Mouse (Mus musculus): ENCODE results near the gene Zfp768. TPM values are rescaled to one million over a fixed set of nuclear protein-coding genes. Genes with fewer than 3 reads are reported as not detected.

Gene Zfp768
- polyA plus RNA-seq, 1 experiment from 2014 or later = 17.3 TPM

DNA sequence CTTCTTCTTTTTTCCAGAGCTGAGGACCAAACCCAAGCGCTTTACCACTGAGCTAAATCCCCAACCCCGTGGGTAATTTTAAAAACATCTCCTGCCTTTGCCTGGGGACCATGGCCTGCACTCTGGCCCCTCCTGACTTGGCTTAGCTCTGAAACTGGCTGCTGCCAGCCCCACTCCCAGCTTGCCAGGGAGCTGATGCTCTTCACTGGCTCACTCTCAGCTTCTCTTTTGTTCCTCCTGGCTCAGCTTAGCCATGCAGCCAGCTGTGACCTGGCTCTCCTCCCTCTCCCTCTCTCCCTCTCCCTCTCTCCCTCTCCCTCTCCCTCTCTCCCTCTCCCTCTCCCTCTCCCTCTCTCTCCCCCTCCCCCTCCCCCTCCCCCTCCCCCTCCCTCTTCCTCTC is 18.7 kb downstream of the Zfp768 start:
- H3K4me3 ChIP-seq = no peak overlapping the region
- ATAC-seq (ENCODE audit: low FRiP score) = no peak
- H3K9me3 ChIP-seq = no peaks in the 10 kb centered on the region
- no peak overlapping the region for H3K27ac ChIP-seq
- WGBS = 65% methylated on average over 2 of the region's 2 CpGs
- H3K36me3 ChIP-seq = no peaks in the 10 kb centered on the region
- H3K4me2 ChIP-seq = no peak overlapping the region
- no peaks in the 10 kb centered on the region for H3K27me3 ChIP-seq
- no peaks in the 10 kb centered on the region for H3K4me1 ChIP-seq (replicated peaks)
- H3K9ac ChIP-seq = no peak overlapping the region

DNA sequence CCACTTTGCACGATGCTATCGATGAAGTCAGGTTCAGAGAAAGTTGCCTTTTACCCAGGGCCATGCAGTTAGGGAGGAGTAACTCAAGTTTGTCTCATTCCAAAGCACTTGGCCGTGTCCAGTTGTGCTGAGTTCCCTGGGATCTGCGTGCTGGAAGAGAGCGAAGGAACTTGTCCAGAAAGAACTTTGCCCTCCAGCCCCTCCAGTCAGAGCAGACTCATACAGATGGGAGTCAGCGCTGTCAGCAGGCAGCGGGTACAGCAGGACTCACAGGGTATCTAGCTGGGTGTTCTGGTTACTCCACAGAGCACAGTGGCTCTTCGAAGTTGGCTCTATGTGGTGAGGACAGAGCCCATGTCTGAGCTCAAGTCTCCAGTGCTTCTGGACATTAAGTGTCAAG is 19.8 kb downstream of the Zfp768 start:
- no peaks in the 10 kb centered on the region for H3K4me1 ChIP-seq (replicated peaks)
- H3K9ac ChIP-seq = no peak overlapping the region
- 85% methylated on average over 8 of the region's 8 CpGs for WGBS
- H3K9me3 ChIP-seq = no peaks in the 10 kb centered on the region
- H3K36me3 ChIP-seq = no peaks in the 10 kb centered on the region
- no peak overlapping the region for H3K4me3 ChIP-seq
- H3K4me2 ChIP-seq = no peak overlapping the region
- ATAC-seq (ENCODE audit: low FRiP score) = no peak
- H3K27me3 ChIP-seq = no peaks in the 10 kb centered on the region
- H3K27ac ChIP-seq = no peak overlapping the region

DNA sequence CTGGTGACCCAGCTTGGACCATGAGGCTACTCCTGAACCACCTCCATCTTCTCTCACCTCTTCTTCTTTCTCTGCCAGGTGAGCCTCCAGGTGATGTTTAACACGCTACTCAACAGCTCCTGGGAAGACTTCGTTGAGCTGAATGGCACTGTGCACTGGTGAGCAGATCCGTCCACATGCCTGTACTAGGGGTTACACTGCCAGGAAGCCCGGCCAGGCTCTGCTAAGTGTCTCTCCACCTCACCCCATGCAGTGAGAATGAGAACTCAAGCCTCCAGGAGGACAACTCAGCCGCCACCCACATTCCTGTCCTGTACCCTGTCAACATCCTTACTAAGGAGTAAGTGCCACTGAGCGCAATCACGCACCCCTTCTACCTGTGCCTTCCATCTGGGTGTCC is 20.4 kb downstream of the Zfp768 start:
- H3K9me3 ChIP-seq = no peaks in the 10 kb centered on the region
- H3K4me2 ChIP-seq = no peak overlapping the region
- H3K27ac ChIP-seq = no peak overlapping the region
- no peak overlapping the region for H3K4me3 ChIP-seq
- H3K27me3 ChIP-seq = no peaks in the 10 kb centered on the region
- H3K9ac ChIP-seq = no peak overlapping the region
- no peaks in the 10 kb centered on the region for H3K4me1 ChIP-seq (replicated peaks)
- ATAC-seq (ENCODE audit: low FRiP score) = no peak
- no peaks in the 10 kb centered on the region for H3K36me3 ChIP-seq
- WGBS = 85% methylated on average over 7 of the region's 7 CpGs

- ATAC-seq (ENCODE audit: low FRiP score) = no peak
- H3K4me2 ChIP-seq = no peak overlapping the region
- no peak overlapping the region for H3K27ac ChIP-seq
- no peaks in the 10 kb centered on the region for H3K36me3 ChIP-seq
- H3K9me3 ChIP-seq = no peaks in the 10 kb centered on the region
- no peak overlapping the region for H3K4me3 ChIP-seq
- no peaks in the 10 kb centered on the region for H3K4me1 ChIP-seq (replicated peaks)
- H3K9ac ChIP-seq = no peak overlapping the region
- 42% methylated on average over 5 of the region's 5 CpGs for WGBS
- H3K27me3 ChIP-seq = no peaks in the 10 kb centered on the region
These were observed 23.3 kb downstream of the Zfp768 start for GRCm38 (mm10) chr7:127322085-127322484.

GRCm38 (mm10) chr7:127321106-127321505 is 24.3 kb downstream of the Zfp768 start:
- 73% methylated on average over 4 of the region's 4 CpGs for WGBS
- Histone ChIP-seq H3K4me3 (no peak overlapping the region), H3K27ac (no peak overlapping the region), H3K9me3 (no peaks in the 10 kb centered on the region), H3K27me3 (no peaks in the 10 kb centered on the region), H3K36me3 (no peaks in the 10 kb centered on the region), H3K9ac (no peak overlapping the region), H3K4me2 (no peak overlapping the region), H3K4me1 (replicated peaks) (no peaks in the 10 kb centered on the region)
- ATAC-seq (ENCODE audit: low FRiP score) = no peak

DNA sequence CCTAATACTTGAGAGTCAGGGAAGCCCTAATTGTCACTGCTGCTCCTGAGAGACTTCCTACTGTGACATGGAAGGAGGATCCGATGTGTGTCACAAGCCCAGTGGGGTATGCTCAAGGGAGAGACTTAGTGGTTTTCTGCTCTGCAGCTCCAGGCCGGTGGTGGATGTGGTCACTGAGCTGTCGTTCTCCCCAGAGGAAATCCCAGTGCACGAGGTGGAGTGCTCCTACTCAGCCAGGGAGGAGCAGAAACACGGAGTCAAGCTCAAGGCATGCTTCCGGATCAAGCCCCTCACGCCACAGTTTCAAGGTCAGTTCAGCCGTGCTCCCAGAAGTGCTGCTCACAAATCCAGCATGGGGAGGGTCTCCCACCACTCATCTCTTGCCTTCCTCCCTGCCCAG is 31.5 kb downstream of the Zfp768 start:
- no peak for ATAC-seq (ENCODE audit: low FRiP score)
- H3K36me3 ChIP-seq = no peaks in the 10 kb centered on the region
- H3K27ac ChIP-seq = no peak overlapping the region
- H3K27me3 ChIP-seq = no peaks in the 10 kb centered on the region
- H3K9ac ChIP-seq = no peak overlapping the region
- H3K4me3 ChIP-seq = no peak overlapping the region
- 56% methylated on average over 8 of the region's 8 CpGs for WGBS
- H3K4me1 ChIP-seq (replicated peaks) = no peaks in the 10 kb centered on the region
- H3K9me3 ChIP-seq = no peaks in the 10 kb centered on the region
- H3K4me2 ChIP-seq = no peak overlapping the region

DNA sequence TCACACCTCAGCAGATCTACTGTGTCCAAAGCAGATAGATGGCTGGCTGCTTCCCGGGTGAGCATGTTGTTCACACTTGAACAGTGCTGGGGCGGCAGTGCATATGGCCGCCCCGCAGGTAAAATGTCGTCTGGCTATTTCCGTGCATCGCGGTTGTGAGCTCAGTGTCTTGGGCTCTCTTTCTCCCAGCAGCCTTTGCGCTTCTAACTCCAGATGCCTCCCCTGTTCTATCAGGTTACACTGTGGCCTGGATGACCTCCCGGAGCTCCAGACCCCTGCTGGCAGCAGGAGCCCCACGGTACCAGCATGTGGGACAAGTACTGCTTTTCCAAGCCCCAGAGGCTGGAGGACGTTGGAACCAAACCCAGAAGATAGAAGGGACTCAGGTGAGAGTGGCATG is 35.4 kb downstream of the Zfp768 start:
- H3K4me2 ChIP-seq = no peak overlapping the region
- 73% methylated on average over 12 of the region's 12 CpGs for WGBS
- no peak overlapping the region for H3K4me3 ChIP-seq
- H3K9me3 ChIP-seq = no peaks in the 10 kb centered on the region
- ATAC-seq (ENCODE audit: low FRiP score) = no peak
- H3K36me3 ChIP-seq = no peaks in the 10 kb centered on the region
- no peaks in the 10 kb centered on the region for H3K4me1 ChIP-seq (replicated peaks)
- H3K9ac ChIP-seq = 0 out of 2 replicates have a peak overlapping the region, but pooled peaks have one; percentile 24
- no peak overlapping the region for H3K27ac ChIP-seq
- no peaks in the 10 kb centered on the region for H3K27me3 ChIP-seq

- ATAC-seq (ENCODE audit: low FRiP score) = no peak
- Histone ChIP-seq H3K4me2 (no peak overlapping the region), H3K27me3 (no peaks in the 10 kb centered on the region), H3K27ac (no peak overlapping the region), H3K36me3 (no peaks in the 10 kb centered on the region), H3K9me3 (no peaks in the 10 kb centered on the region), H3K4me1 (replicated peaks) (no peaks in the 10 kb centered on the region), H3K4me3 (no peak overlapping the region), H3K9ac (no peak overlapping the region)
- 73% methylated on average over 4 of the region's 4 CpGs for WGBS
These were observed 36.5 kb downstream of the Zfp768 start for GRCm38 (mm10) chr7:127308887-127309286.

- Histone ChIP-seq H3K9ac (no peak overlapping the region), H3K27me3 (no peaks in the 10 kb centered on the region), H3K4me2 (no peak overlapping the region), H3K36me3 (no peaks in the 10 kb centered on the region), H3K4me3 (no peak overlapping the region), H3K9me3 (no peaks in the 10 kb centered on the region), H3K4me1 (replicated peaks) (no peaks in the 10 kb centered on the region), H3K27ac (no peak overlapping the region)
- 80% methylated on average over 2 of the region's 2 CpGs for WGBS
- ATAC-seq (ENCODE audit: low FRiP score) = no peak
These were observed 37.0 kb downstream of the Zfp768 start for GRCm38 (mm10) chr7:127308431-127308830.

DNA sequence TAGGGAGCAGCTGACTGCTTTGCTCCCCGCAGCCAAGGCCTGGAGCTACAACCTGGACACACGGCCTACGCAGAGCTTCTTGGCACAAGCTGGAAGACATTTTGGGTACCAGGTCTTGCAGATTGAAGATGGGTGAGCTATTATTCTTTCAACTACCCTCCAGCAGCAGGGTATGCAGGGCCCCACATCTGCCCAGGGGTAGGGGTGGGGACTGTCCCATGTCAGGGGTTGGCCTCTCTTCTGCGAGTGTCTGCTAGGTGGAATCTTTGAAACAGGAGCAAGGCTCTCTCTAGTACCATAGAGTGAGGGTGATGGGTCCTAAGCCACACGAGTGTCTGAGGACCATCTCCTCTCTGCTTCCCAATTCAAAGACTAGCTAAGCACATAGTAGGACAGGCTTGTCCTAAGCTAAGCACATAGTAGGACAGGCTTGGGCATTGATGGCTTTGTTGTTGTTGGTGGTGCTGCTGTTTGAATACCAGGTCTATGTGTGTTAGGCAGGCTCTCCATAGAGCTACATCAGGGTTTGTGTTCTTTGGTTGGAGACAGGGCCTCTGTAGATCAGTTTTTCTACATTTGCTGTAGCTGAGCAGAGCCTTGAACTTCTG is 47.7 kb downstream of the Zfp768 start:
- Histone ChIP-seq H3K4me1 (replicated peaks) (no peaks in the 10 kb centered on the region), H3K9ac (no peak overlapping the region), H3K9me3 (no peaks in the 10 kb centered on the region), H3K27ac (no peak overlapping the region), H3K4me2 (no peak overlapping the region), H3K36me3 (no peaks in the 10 kb centered on the region), H3K4me3 (no peak overlapping the region), H3K27me3 (no peaks in the 10 kb centered on the region)
- 91% methylated on average over 5 of the region's 5 CpGs for WGBS
- no peak for ATAC-seq (ENCODE audit: low FRiP score)

DNA sequence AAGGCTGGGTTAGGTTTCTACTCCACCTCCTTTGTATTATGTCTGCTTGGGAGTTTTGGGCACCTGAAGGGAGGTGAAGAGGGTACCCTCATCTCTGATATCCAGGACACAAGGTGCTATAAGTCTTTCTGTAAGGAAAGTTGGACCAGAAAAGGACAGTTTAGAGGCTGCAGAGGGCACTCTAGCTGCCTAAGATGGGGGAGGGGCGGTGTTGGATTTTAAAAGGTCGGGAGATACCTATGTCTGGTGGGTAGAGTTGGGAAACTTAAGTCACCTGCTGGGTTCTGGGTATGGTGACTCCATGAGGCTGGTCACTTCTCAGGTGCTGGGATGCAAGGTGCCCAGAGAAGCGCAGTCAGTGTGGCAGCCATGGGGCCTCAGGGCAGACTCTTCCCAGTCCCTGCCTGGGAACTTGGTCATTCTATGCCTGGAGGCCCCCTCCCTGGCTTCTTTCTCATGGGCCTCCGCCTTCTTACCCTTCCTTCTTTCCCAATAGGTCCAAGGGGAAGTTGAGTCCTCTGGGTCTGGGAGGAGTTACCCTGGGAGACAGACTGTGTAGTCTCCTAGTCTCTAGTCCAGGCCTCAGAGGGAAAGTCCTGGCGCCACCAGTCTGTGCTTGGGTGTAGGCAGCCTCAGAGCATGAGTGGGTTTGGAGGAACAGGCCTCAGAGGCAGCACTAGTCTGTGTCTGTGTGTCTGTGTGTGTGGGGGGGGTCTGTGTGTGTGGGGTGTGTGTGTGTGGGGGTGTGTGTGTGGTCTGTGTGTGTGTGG is 48.4 kb downstream of the Zfp768 start:
- Histone ChIP-seq H3K27me3 (no peaks in the 10 kb centered on the region), H3K36me3 (no peaks in the 10 kb centered on the region), H3K4me1 (replicated peaks) (no peaks in the 10 kb centered on the region), H3K27ac (no peak overlapping the region), H3K4me2 (no peak overlapping the region), H3K9me3 (no peaks in the 10 kb centered on the region), H3K4me3 (no peak overlapping the region), H3K9ac (no peak overlapping the region)
- ATAC-seq (ENCODE audit: low FRiP score) = no peak
- 85% methylated on average over 5 of the region's 5 CpGs for WGBS

DNA sequence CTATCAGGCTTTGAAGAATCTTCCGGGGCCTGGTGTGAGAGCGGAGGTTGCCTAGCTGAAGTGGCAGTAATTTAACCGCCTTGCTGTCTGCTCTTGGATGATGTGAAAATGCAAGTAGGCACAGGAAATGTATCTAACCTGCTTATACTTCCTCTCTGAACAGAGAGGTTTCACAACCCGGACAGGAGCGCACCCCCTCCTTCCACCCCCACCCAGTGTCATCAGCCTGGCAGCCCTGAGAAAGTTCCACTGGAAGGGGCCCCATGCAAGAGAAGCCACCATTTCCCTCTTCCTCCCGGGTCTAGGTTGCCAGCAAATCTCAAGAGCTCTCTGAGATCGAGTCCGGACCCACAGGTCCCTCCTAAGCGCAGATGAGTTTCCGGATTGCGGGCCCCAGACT is 49.3 kb downstream of the Zfp768 start, which contains the start of gene Itgal:
Itgal (plus strand) TSS at position 163 of the 400 bp plus-strand sequence.
- Histone ChIP-seq H3K27me3 (no peaks in the 10 kb centered on the region), H3K9me3 (no peaks in the 10 kb centered on the region), H3K36me3 (no peaks in the 10 kb centered on the region), H3K4me3 (no peak within 1 kb of the TSS), H3K4me1 (replicated peaks) (no peaks in the 10 kb centered on the region), H3K9ac (no peak within 1 kb of the TSS), H3K4me2 (no peak within 1 kb of the TSS), H3K27ac (no peak within 1 kb of the TSS)
- no peak for ATAC-seq (ENCODE audit: low FRiP score)
- WGBS = 86% methylated on average over 11 of the region's 11 CpGs

Measured in hindbrain, embryonic 13.5 days (tissue).